Mouse (Mus musculus) right cerebral cortex, adult 18-20 months (tissue): ENCODE results near the gene Gm21992.
"Not testable (repeated sequence)": the region's sequence is repeated elsewhere in the genome, so short reads cannot be mapped to it uniquely, and the experiment has no call there.

Experiments used
- DNase-seq: peaks from one replicate; pipeline ENCODE4 v3.0.0; 2022; ENCODE audit warnings: mixed read lengths

Gm21992 gene

DNA sequence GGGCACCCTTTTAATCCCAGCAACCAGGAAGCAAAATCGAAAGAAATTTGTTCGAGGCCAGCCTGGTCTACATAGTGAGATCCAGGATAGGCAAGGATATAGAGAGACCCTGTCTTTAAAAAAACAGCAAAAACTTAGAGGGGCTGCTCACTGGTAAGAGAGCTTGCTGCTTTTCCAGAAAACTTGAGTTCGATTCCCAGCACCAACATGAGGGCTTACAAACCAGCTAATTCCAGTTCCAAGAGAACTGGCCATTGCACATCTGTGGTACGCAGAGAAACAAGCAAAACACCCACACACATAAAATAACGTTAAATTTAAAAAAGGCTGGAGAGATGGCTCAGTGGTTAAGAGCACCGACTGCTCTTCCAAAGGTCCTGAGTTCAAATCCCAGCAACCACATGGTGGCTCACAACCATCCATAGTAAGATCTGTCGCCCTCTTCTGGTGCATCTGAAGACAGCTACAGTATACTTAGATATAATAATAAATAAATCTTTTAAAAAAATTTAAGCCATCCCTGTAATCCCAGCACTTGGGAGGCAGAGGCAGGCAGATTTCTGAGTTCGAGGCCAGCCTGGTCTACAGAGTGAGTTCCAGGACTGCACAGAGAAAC is 1.0 kb upstream of the Gm21992 start:
- not testable (repeated sequence) for DNase-seq

DNA sequence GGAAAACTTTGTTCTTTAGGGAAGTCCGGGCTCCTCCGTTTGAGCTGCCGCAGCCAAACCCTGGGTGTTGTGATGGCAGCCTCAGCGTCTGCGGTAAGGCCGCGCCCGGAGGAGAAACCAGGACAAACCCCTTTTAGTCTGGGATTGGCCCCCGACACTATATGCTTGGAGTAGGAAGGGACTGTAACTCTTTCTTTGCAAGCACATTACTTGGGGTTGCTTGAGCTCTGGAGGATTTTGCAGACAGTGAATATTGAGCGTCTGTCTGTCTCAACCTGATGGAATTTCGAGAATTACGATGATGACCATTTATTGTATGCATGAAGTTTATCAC is 464 bp upstream of the Gm21992 start:
- no peak for DNase-seq

DNA sequence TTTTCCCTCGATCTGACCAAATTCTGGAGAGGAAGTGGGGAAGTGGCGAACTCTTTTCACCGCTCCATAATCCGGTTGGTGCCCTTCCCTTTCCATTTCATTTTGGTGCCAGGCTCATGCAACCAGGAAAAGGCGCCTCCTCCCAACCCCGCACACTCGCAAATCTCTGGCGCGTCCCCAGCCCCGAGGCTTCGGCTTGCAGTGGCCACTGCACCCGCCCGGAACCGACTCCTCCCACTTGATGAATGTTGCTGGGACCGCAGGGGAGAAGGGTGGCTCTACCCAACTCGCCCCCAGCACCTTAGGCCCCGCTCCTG is 708 bp downstream of the Gm21992 start:
- DNase-seq, result no peak

DNA sequence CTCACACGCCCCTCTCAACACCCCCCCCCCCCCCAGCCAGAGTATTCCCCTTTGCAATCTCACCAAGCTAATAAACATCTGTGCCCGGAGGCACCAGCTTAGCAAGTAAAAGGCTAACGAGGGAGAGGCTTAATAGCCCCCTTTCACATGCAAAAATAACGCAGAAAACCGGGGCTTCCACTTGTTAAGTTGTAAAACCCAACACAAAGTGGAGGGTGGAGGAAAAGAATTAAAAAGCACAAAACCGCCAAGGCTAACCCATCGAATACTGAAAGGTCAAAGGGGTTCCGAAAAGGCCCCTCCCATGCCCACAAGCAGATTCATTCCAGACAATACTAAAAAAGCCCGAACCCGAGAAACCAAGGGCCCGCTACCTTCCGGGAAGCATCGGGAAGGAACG is 1.1 kb downstream of the Gm21992 start:
- DNase-seq, result no peak

DNA sequence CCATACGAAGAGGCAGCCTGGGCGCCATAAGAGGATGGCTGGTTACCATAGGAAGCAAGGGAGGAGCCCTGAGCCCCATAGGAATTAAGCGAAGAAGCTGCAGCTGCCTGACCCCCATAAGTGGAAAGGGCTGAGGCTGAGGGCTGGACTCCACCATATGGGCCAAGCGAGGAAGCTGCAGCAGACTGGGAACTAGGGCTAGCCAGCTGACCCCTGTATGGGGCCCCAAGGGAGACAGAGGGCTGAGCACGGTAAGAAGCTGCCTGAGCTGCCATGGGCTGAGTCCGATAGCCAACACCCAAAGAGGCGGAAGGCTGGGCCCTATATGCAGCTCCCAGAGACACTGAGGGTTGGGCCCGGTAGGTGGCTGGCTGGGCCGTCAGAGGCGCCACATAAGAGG is 8.1 kb downstream of the Gm21992 start:
- DNase-seq, result no peak

DNA sequence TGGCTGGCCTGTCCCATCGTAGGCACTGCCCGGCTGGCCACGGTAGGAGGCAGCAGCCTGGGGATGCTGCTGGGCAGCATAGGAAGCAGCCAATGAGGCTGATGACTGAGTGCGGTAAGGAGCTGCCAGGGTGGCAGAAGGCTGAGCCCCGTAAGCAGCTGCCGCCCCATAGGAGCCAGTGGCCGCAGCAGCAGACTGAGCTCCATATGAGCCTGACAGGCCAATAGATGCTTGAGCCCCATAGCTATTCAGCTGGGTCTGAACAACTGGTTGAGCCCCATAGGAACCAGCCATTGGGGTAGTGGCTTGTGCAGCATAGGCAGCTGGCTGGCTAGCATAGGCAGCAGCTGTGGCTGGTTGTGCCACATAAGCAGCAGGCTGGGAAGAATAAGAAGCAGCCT is 8.7 kb downstream of the Gm21992 start:
- DNase-seq, result no peak

DNA sequence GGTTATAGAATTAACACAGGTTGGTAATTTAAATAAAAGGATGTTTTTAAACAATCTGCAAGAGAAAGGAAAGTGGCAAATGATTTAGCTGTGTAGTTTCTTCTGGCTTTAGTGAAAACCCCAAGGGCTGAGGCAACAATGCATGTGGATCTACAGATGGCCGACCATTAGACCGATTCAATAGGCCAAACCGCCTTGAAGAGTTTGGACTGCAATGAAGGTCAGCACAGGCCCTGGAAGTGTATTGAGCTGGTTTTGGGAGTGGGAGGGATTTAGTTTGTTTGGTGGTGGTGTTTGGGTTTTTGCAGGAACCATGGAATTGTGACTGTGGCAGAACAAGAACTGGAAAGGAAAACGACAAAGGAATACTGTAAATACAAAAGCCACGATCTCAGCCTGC is 12.3 kb downstream of the Gm21992 start:
- DNase-seq, result no peak

DNA sequence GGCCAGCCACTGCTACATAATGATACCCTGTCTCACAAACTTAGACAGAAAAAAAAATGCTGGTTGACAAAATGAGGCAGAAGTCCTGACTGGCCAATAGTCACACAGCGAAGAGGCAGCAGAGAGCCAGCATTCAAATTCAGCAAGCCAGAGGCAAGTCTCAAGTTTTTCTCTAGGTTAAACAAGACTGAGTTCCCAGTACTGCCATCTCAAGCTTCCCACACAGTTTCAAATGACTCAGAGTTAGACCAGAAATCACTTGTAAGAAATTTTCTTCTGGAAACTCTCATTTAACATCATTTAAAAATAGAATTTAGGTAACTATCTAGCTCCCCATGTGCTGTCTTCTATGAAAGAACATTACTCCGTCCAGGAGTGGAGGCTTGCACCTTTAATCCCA is 13.6 kb downstream of the Gm21992 start:
- DNase-seq, result peak; percentile 26

DNA sequence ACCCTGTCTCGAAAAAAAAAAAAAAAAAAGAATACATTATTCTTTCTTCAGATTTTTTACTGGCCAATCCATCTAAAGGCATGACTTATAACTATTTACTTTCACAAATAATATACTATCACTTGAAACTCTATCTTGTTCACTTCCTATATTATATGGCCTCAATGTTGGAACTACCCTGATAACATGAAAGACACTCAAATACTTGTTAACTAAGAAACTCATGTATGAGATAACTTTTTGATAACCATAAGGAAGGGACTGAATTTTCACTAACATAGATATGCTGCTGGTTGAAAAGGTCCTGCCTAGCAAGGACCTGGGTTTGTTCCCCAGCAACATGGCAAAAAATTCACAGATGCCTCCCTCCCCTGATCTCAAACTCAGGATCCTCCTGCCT is 15.5 kb downstream of the Gm21992 start:
- DNase-seq, result no peak

DNA sequence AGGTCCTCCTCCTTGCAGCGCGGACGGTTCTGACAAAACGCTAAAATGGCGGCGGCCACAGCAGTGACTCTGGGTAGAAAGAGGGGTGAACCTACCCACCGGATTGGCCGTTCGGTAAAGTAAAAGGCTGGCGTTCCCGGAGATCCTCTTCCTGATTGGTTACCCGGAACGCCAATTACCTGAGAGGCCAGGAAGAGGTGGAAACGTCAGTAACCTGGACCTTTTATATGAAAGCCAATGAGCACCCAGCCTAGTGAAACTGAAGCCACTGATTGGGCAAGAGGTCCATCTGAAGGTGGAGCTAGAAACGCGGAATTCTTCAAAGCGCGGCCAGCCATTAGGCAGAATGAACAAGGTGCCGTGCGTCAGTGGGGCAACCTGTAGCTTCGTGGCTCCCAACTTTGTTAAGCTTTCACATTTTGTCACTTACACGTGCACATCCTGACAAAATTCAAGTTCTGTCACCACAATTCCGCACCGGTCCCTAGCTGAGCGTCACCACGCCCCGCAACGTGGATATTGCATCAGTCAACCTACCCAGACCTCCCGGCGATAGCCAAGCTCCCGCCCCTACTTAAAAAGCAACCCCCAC is 17.5 kb downstream of the Gm21992 start, which contains the start of gene Rbm4:
Rbm4 (minus strand) TSS at position 71 of the 592 bp plus-strand sequence.
- peak; percentile 99 for DNase-seq

DNA sequence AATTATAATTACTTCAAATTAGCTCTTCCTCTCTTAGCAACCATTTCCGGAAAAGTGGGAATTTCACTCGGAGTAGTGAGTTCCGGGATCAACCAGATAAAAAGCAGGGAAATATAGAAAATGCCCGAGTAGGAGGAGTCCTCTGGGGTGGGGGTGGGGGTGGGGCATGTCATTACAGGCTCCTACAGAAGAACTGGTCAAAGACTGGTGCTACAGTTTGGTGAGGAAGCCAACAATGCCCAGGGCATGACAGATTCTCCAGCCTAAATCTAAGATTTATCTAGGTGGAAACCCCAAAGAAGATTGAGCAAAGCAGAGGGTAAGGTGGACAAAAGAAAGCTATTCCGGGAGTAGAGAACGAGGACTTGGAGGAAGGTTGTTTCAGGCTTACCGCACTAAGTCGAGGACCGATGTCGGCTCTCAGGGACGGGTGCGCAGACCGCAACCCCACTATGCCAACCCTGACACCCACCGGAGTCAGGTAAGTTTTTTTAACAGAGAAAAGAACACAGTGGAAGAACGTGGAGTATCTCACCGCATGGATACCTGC is 18.1 kb downstream of the Gm21992 start:
- DNase-seq, result no peak

DNA sequence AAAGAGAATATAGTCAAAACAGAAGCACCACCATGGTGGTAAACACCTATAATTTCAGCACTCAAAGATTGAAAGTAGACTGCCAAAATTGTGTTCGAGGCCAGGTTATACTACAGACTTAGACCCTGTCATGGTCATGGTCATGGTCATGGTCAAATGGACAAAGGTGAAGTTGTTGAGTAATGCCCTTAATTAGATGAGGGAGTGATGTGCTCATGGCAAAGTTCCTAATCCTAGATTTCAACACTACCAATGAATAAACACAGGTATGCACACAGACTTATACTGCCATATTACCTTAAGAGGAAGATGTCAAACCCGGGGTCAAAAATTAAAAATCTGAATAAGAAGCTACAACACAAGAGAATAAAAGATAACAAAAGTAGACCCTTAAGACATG is 25.1 kb downstream of the Gm21992 start:
- no peak for DNase-seq

DNA sequence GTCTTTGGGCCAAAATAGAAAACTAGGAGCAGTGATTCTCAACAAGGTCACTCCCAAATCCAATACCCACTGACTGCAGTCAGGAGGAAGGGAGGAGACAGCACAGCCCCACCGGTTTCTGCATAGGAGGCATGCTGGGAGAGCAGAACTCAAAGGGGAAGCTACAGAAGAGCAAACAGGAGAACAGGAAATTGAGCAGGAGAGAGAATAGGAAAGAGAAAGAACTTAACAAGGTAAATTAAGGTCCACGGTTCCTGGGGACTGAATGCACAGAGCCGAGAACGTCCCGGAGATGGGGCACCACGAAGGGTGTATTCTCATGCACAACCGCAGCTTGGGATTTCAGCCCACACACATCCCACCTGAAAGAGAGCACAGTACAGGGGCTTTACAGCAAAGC is 26.2 kb downstream of the Gm21992 start:
- no peak for DNase-seq

DNA sequence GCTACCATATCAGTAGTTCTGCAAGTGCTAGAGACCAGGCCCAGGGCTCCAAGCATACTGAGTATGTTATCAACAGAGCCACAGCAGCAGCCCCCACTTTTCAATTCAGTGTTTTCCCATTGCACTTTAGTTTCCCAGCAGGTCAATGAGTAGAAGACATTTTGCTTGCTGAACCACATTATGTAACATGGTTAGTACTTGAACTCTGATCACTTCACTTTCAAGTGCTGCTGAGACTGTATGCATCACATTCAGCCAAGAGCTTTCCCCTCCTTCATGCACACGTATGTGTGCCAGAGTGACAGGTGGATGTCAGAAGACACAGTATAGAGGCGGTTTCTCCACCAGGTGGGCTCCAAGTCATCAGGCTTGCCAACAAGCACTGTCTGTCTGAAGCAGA is 28.5 kb downstream of the Gm21992 start:
- no peak for DNase-seq

DNA sequence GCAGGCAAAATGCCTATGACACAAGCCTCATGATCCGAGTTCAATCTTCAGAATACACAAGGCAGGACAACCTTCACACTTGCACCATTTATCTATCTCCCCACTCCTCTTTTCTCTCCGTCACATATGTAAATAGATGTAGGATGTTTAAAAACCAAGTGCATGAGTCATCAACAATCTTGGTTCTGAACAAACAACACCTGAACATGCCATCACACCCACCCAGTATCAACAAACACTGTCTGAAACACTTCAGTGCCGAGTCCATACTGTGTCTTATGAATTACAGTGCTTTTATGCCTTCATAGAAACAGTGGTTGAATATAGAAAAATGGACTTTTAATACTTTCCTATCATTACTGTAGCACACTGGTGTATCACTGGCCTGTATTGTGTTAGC is 38.6 kb downstream of the Gm21992 start:
- no peak for DNase-seq

DNA sequence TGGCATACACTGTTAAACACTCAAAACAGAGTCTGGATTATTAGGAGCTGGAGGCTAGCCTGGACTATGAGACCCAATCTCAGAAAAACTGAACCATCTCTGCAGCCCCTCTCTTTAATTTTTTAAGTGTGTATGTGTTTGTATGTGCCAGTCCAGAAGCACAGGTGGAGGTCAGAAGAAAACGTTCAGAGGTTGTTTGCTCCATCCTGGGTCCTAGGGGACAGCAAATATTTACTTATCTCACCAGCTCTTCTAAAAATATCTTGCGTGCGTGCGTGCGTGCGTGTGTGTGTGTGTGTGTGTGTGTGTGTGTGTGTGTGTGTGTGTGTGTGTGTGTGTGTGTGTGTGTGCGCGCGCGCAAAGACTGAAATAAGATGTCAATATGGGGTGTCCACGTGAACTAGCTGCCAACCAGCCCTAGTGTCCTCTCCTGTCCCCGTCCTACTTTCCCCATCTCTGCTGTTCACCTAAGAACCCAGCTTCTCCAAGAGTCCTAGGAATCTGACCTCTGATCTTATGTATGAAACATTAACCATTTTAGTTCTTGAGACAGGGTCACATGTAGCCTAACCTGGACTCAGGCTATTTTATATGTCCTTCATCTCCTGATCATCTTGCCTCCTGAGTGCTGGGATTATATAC is 43.8 kb downstream of the Gm21992 start:
- no peak for DNase-seq

DNA sequence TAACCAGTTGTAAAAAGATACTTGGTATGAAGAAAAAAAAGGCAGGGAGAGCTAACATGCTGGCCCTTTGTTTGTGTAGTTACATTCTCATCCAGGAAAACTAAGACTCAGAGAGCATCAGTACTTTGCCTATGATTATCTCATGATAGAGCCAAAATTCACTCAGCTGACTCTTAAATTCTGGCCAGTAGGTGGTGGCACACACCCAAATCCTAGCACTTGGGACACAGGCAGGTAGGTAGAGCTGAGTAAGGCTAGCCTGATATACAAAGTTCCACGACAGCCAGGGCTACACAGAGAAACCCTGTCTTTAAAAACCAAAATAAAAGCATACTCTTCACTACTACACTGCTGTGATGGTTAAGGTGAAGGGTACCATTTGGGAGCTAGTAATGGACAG is 48.5 kb downstream of the Gm21992 start:
- DNase-seq, result no peak

DNA sequence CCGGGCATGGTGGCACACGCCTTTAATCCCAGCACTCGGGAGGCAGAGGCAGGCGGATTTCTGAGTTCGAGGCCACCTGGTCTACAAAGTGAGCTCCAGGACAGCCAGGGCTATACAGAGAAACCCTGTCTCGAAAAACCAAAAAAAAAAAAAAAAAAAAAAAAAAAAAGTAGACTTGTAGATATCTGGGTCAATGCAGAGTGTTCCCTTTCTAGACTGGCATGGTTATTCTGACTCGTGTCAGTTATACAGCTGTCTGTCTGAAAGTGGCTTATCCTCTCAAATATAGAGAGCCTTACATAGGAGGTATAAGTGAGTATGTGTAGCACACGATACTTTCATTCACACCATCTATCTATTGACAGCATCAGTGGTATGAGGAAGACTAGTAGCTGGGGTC is 50.9 kb downstream of the Gm21992 start:
- DNase-seq, result not testable (repeated sequence)

DNA sequence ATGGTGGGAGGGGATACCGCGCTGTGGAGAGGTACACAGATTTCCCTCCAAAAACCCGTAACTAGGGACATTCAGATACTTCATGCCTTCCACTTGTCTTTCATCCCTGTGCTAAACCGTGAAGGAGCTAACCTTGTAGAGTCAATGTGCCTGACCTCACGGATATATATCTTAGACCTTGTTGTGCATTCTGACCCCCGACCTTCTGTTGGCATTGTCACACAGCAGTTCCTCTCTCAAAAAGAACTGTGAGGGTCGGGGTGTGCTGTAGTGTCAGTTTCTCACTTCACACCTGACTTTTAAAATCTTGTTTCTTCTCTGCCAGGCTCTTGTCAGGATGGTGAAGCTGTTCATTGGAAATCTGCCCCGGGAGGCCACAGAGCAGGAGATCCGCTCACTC is 54.5 kb downstream of the Gm21992 start:
- DNase-seq, result no peak

DNA sequence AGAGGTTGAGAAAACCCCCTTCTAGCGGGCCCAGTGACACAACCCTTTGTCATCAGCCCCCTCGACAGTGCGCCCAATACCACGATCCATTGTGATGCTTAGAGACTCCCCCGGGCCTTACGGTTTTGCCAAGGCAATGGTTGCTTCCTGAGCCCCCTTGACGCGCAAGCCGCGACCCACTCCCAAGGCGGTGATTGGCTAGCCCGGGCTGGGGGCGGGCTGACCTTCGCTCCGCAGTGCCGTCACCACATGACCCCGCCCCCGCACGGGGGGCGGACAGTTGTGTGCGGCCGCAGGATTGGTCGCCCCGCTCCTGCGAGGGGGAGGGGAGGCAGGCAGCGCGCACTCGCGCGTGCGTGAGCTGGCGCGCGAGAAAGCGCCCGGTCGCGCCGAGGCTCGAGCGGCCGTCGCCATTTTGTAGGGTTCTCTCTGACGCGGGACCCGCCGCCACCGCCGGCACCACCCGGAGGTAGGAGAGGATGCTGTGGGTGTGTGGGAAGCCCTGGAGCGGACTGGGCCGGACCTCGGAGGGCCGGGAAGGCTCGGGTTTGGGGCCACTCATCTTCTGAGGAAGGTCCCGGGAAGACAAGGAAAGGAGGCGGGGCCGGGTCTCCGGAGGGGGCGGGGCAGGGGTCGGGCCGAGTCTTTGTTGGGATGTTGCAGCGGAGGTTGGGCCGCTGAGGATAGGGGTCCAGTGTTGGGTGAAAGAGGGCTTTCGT is 55.1 kb downstream of the Gm21992 start, which contains the start of gene Rbm4b:
Rbm4b (plus strand) TSS at position 305 of the 719 bp plus-strand sequence.
- peak; percentile 97 for DNase-seq

DNA sequence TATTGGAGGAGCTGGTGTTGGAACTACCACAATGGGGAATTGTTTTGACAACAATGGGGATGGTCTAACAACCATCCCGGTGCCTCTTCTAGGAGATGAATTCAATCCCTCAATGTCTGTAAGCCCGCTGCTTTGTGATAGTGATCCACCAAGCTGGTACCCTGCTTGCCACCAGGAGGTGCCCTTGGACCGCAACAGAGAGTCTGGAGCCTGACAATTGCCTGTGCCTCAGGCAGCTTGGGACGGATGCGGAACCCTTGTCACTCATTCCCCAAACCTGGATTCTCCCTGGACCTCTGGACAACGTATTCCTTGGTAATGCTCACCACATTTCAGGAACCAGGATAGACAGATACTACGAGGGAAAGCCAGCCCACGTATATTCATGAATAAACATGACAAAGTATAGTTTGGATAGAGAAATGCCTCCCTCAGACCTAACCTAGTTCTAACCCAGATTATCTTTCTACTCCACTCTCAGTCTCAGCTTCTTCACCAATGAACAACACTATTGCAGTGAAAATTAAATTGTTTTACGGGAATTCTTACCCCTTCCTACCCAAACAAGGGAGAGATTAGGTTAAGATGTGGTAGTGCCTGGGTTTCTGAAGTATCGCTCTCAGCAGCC is 55.7 kb downstream of the Gm21992 start:
- peak; percentile 90 for DNase-seq

DNA sequence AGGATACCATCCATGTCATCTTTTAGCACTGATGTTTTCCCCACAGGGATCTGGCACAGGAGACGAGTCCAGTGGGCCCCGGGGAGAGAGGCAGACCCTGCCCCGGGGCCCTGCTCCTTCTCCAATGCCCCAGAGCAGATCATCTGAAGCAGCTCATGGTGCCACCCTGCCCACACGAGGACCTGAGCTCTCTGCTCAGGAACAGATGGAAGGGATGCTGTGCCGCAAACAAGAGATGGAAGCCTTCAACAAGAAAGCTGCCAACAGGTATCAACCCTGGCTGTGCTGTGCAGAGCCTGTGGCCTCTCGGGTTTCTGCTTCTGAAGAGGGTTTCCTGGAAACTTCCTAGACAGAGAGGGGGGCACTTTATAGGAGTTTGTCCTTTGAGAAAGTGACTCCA is 61.4 kb downstream of the Gm21992 start:
- DNase-seq, result no peak

DNA sequence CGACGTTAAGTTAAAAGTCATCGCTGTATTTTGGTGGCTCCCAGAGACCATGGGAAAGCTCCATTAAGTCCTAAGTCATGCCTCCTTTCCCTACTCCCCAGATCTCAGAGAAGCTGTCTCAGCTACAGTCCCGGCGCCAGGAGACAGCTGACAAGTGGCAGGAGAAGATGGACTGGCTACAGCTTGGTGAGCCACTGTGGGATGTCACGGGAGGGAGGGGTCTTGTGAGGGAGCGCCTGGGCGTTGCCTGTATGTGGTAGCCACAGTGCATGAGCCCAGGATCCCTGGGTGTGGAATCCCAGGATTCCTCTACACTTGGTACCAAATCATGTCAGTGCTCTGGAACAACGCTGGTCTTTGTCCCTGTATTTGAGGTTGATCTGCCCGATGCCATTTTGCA is 62.9 kb downstream of the Gm21992 start:
- no peak for DNase-seq
